In genomic region chr4:7385069-7385468, GRCm38 (mm10) we compare ENCODE assay signal across 25 mouse cellular contexts.
DNase-seq lines count a peak whose midpoint lies in the region; ATAC-seq and TF ChIP-seq lines count a peak whose summit lies in the region.
"Had no signal": no experiment of that assay in that cellular context is flagged by ENCODE, and none has a peak within 500 bp of the region (broad histone marks: within the 10 kb centered on the region; RNA-seq: fewer than 3 reads in every experiment).

No protein-coding gene starts in this region.

- H3K4me1 ChIP-seq in lung, postnatal 0 days (ENCODE audit: insufficient read depth, low read depth, low read length): no peaks in the 10 kb centered on the region
- H3K4me1 ChIP-seq in lung, adult 2 months (ENCODE audit: control insufficient read depth, insufficient read depth, low read length): peaks cover 3% of the 10 kb centered on the region
- H3K4me1 ChIP-seq: embryonic facial prominence, embryonic 13.5 days; embryonic facial prominence, embryonic 15.5 days; forebrain, embryonic 10.5 days; forebrain, embryonic 12.5 days had no signal

- no peak overlapping the region for H3K27ac ChIP-seq in lung, postnatal 0 days (ENCODE audit: low read length)
- H3K27ac ChIP-seq: embryonic facial prominence, embryonic 13.5 days; embryonic facial prominence, embryonic 15.5 days; forebrain, embryonic 10.5 days; forebrain, embryonic 12.5 days had no signal

- no peak overlapping the region for H3K4me2 ChIP-seq in lung, postnatal 0 days (replicated peaks; ENCODE audit: low read depth, low read length)
- H3K4me2 ChIP-seq: embryonic facial prominence, embryonic 13.5 days; embryonic facial prominence, embryonic 15.5 days; forebrain, embryonic 12.5 days had no signal

- intact Hi-C loops in heart, postnatal 10 days (cut with DNase I): no loop called here

- TF ChIP-seq CTCF in lung, postnatal 0 days (IDR thresholded peaks at IDR 0.05): no peak
- TF ChIP-seq CTCF in lung, adult 2 months (IDR thresholded peaks at IDR 0.05; ENCODE audit: insufficient read depth, low read length): no peak

- peak; percentile 85 for ATAC-seq in lung, postnatal 0 days
- ATAC-seq: forebrain, embryonic 14.5 days; forebrain, embryonic 16.5 days had no signal

- no peaks in the 10 kb centered on the region for H3K27me3 ChIP-seq in lung, postnatal 0 days (replicated peaks; ENCODE audit: insufficient read depth, low read length)
- H3K27me3 ChIP-seq: embryonic facial prominence, embryonic 13.5 days; embryonic facial prominence, embryonic 15.5 days; forebrain, embryonic 12.5 days had no signal

- no peaks in the 10 kb centered on the region for H3K9me3 ChIP-seq in lung, postnatal 0 days (ENCODE audit: low read length)
- H3K9me3 ChIP-seq: embryonic facial prominence, embryonic 13.5 days; embryonic facial prominence, embryonic 15.5 days; forebrain, embryonic 10.5 days; forebrain, embryonic 12.5 days had no signal

- TF ChIP-seq EP300 in lung, postnatal 0 days (IDR thresholded peaks at IDR 0.05): peak; percentile 93

- TF ChIP-seq POLR2A in lung, adult 2 months (IDR thresholded peaks at IDR 0.05; ENCODE audit: borderline replicate concordance, extremely low read depth, low read depth, low read length): no peak

- no peak overlapping the region for H3K9ac ChIP-seq in lung, postnatal 0 days (replicated peaks; ENCODE audit: low read depth)
- H3K9ac ChIP-seq: embryonic facial prominence, embryonic 13.5 days; embryonic facial prominence, embryonic 15.5 days; forebrain, embryonic 12.5 days had no signal

- peak; percentile 58 for DNase-seq in lung, postnatal 0 days (ENCODE audit: low spot score)
- DNase-seq in lung, postnatal 14 days: no peak
- peak; percentile 9 for DNase-seq in lung, postnatal 25 days (ENCODE audit: low spot score)
- DNase-seq in lung, adult 2 months: no peak
- peak; percentile 1 for DNase-seq in thymus, postnatal 0 days (ENCODE audit: low spot score)
- no peak for DNase-seq in thymus, postnatal 14 days
- peak; percentile 28 for DNase-seq in 416B (ENCODE audit: low read depth)
- DNase-seq in heart, postnatal 10 days: no peak
- DNase-seq: adrenal gland, adult 2 months; adrenal gland, postnatal 10 days; adrenal gland, postnatal 25 days; cerebellum, adult 11 months; cerebellum, adult 18-20 months; cerebellum, adult 8-10 months; cerebellum, adult 9-11 months; cerebellum, postnatal 14 days; cerebellum, postnatal 36 days; embryo, embryonic 11 days had no signal

- no peaks in the 10 kb centered on the region for H3K36me3 ChIP-seq in lung, postnatal 0 days (ENCODE audit: insufficient read depth, low read length)
- H3K36me3 ChIP-seq: embryonic facial prominence, embryonic 13.5 days; embryonic facial prominence, embryonic 15.5 days; forebrain, embryonic 10.5 days; forebrain, embryonic 12.5 days had no signal

- H3K4me3 ChIP-seq in lung, postnatal 0 days (ENCODE audit: low read depth, low read length): no peak overlapping the region
- no peak overlapping the region for H3K4me3 ChIP-seq in lung, adult 2 months (replicated peaks; ENCODE audit: extremely low read depth, low read depth, low read length)
- H3K4me3 ChIP-seq: embryonic facial prominence, embryonic 13.5 days; embryonic facial prominence, embryonic 15.5 days; erythroblast, embryonic 14.5 days; forebrain, embryonic 10.5 days; forebrain, embryonic 12.5 days had no signal

Comparison
In these comparisons a context has a peak if more than half of its experiments do, and no peak if none do; other contexts are left out.
1. DNase-seq: peak in lung, postnatal 0 days (single experiment), lung, postnatal 25 days (single experiment), thymus, postnatal 0 days (single experiment) and 416B (single experiment); none in lung, postnatal 14 days (single experiment), lung, adult 2 months (single experiment), thymus, postnatal 14 days (single experiment) and heart, postnatal 10 days (0 of 2).